Mouse (Mus musculus) lung, postnatal 0 days (tissue): ENCODE measurements at regions not wholly inside any gene's neighbourhood (a gene's known extent, or its start where the extent isn't known, plus 50 kb on each side); places are given as distances from the start of the nearest gene placed in this dataset.
A peak's percentile ranks its signal among the peaks of the same experiment; 100 is the strongest.

ENCODE experiments used
- ATAC-seq: fragments of 200-750 bp; cut with Nextera tagmentation; 2 replicates; pipeline ENCODE4 v1.8.0; 2017; ENCODE audit warnings: moderate library complexity
- DNase-seq: peaks from one replicate; pipeline ENCODE4 v3.0.0-alpha.2; 2016; ENCODE audit warnings: low spot score
- H3K27ac ChIP-seq: fragments of 300-500 bp; sonication (generic); 2 replicates; pipeline ENCODE4 v1.5.1; 2014; ENCODE audit warnings: antibody characterized with exemption, mild to moderate bottlenecking, low read length, mixed read lengths
- H3K27me3 ChIP-seq: fragments of 300-500 bp; sonication (generic); replicated peaks from 2 replicates; pipeline ENCODE4 v1.6.1; 2014; ENCODE audit warnings: low read length, mixed read lengths; ENCODE audit not compliant: insufficient read depth
- H3K36me3 ChIP-seq: fragments of 300-500 bp; sonication (generic); 2 replicates; pipeline ENCODE4 v1.6.1; 2014; ENCODE audit warnings: low read length, mixed read lengths; ENCODE audit not compliant: insufficient read depth
- H3K4me1 ChIP-seq: fragments of 300-500 bp; sonication (generic); 2 replicates; pipeline ENCODE4 v1.6.1; 2014; ENCODE audit warnings: antibody characterized with exemption, low read depth, low read length, mixed read lengths; ENCODE audit not compliant: insufficient read depth
- H3K4me2 ChIP-seq: fragments of 300-500 bp; sonication (generic); replicated peaks from 2 replicates; pipeline ENCODE4 v1.6.1; 2014; ENCODE audit warnings: low read depth, mild to moderate bottlenecking, low read length, moderate library complexity, mixed read lengths
- H3K4me3 ChIP-seq: fragments of 300-500 bp; sonication (generic); 2 replicates; pipeline ENCODE4 v1.5.1; 2014; ENCODE audit warnings: low read depth, low read length
- H3K9ac ChIP-seq: fragments of 300-500 bp; sonication (generic); replicated peaks from 2 replicates; pipeline ENCODE4 v1.6.1; 2014; ENCODE audit warnings: low read depth, mild to moderate bottlenecking
- H3K9me3 ChIP-seq: fragments of 300-500 bp; sonication (generic); 2 replicates; pipeline ENCODE4 v1.6.1; 2016; ENCODE audit warnings: low read length, mixed read lengths
- CTCF ChIP-seq: IDR thresholded peaks from 2 replicates; pipeline ENCODE4 v1.5.1; 2016; ENCODE audit warnings: antibody characterized with exemption, mild to moderate bottlenecking
- EP300 ChIP-seq: IDR thresholded peaks from 2 replicates; pipeline ENCODE4 v1.6.1; 2016; ENCODE audit warnings: antibody characterized with exemption, mild to moderate bottlenecking, control low read depth
- WGBS: fragments of 180-500 bp; shearing (Covaris S2); extraction: QIAGEN DNeasy Blood & Tissue Kit; methylation state at CpG from one replicate; pipeline ENCODE4 v1.1.7; 2014; 5-methylcytosine and 5-hydroxymethylcytosine counted together

DNA sequence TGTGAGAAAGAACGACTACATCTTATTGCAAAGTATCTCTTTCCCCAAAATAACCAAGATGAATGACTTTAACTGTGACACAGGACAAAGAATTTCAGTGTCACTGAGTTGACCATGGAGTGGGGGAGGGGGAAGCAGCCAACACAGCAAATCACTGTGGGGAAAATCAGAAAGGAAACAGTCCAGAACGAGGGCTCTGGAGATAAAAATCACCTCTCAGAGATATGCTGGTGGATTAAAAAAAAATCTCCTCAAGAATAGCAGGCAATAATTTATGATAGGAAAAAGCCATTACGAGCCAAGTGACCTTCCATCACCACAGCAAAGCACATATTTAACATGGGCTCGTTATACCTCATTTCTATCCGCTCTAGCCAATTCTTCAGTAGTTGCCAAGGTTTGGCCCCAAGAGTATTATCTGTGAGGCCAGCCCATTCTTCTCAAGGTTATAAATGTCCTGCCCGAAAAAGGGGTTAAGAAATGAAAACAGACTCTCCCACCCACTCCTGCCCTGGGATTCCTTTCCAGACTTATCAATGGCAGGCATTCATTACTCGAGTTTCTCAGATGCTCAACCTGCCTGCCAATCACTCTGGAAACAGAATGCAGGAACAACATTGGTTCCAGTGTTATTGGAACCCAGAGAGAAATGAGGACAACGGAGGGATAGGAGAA lies 181.6 kb upstream of the Clint1 start:
- Histone ChIP-seq H3K4me1 (no peaks in the 10 kb centered on the region), H3K9ac (no peak overlapping the region), H3K27me3 (no peaks in the 10 kb centered on the region), H3K9me3 (no peaks in the 10 kb centered on the region), H3K4me3 (no peak overlapping the region), H3K4me2 (no peak overlapping the region), H3K36me3 (no peaks in the 10 kb centered on the region), H3K27ac (no peak overlapping the region)
- WGBS = 32% methylated on average over 8 of the region's 8 CpGs
- ATAC-seq = no peak
- DNase-seq = no peak
- TF ChIP-seq EP300 (no peak), CTCF (no peak)

DNA sequence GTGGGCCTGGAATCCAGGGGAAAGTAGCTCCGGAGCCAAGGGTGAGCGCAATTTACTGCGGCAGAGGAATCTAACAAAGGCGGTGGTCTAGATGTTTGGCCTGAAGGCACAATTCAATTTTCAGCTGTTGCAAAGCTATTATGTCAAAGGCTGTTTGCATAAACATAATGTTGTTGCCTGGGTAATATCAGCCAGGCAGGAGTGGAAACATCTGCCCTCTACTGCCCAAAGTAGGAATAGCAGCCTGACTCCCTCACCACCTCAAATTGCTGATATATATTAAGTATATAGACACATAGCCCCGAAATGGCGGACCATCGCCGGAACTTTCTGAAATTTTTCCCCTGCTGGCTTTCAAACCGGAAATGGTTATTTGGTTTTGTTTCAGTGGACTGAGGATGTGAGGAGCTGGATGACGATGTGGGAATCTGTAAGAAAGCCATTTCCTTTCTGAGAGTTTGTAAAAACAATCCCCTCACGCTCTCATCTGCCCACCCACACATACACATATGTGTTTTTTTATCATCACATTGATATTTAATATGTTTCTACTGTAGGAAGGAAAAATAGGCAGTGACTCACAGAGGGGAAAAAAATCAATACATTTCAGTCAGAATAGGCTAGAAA lies 173.1 kb upstream of the Clint1 start:
- Histone ChIP-seq H3K4me3 (no peak overlapping the region), H3K27ac (no peak overlapping the region)

DNA sequence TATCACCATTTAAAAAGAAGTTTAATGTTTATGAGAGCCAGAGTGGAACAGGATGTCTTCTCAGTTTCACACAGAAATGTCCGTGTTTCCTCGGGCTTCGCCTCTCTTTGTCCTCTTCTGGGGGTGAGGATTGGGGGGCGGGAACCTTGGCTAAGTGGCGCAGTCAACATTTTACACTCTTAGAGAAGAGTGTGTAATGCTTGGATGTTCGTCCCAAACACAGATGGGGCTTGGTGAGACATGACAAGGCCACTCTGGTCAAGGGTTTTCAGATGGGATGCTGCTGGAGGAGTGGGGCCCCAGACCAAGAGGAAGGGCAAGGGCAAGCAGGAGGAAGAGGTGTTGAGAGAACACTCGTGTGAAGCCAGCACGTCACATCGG lies 172.6 kb upstream of the Clint1 start:
- H3K4me3 ChIP-seq = no peak overlapping the region
- H3K36me3 ChIP-seq = no peaks in the 10 kb centered on the region
- no peak for TF ChIP-seq EP300
- no peak for TF ChIP-seq CTCF
- H3K27ac ChIP-seq = 0 out of 2 replicates have a peak overlapping the region, but pooled peaks have one; percentile 43
- ATAC-seq (peak; percentile 84), DNase-seq (peak; percentile 54)
- peak overlapping the region; percentile 29; the same call in 1 of the 2 replicates for H3K4me2 ChIP-seq
- H3K27me3 ChIP-seq = no peaks in the 10 kb centered on the region
- H3K9me3 ChIP-seq = no peaks in the 10 kb centered on the region
- WGBS = 34% methylated on average over 9 of the region's 9 CpGs
- no peak overlapping the region for H3K9ac ChIP-seq
- H3K4me1 ChIP-seq = 0 out of 2 replicates have a peak, but pooled peaks cover under 1% of the 10 kb centered on the region

More for the DNA sequence above, 173.1 kb upstream of the Clint1 start:
- no peaks in the 10 kb centered on the region for H3K9me3 ChIP-seq
- H3K4me2 ChIP-seq = peak overlapping the region; percentile 29
- DNase-seq (peak; percentile 88), ATAC-seq (peak; percentile 83)
- no peaks in the 10 kb centered on the region for H3K4me1 ChIP-seq
- H3K9ac ChIP-seq = no peak overlapping the region
- peak; percentile 42 for TF ChIP-seq EP300
- TF ChIP-seq CTCF = peak; percentile 82
- WGBS = 41% methylated on average over 11 of the region's 11 CpGs
- no peaks in the 10 kb centered on the region for H3K27me3 ChIP-seq
- H3K36me3 ChIP-seq = no peaks in the 10 kb centered on the region

DNA sequence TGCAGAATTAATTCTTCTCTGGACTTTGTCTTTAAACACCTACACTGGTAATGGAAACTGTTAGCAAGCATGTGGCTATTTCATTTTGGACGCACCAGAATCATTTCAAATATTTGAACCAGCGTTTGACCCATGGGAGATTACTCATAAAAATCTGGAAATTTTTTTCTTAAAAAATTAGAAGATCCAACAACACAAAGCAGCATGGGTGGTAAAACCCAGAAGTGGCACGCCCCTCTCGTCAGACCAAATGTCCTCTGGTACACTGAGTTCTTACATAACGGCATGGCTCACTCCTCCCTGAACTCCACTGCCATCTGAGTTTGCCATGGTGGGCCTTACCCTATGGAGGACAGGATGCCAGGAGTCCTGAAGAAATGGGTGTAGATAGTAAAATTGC lies 166.3 kb upstream of the Clint1 start:
- H3K9ac ChIP-seq = no peak overlapping the region
- H3K4me3 ChIP-seq = no peak overlapping the region
- H3K27me3 ChIP-seq = no peaks in the 10 kb centered on the region
- 0 out of 2 replicates have a peak, but pooled peaks cover 3% of the 10 kb centered on the region for H3K4me1 ChIP-seq
- TF ChIP-seq CTCF (no peak), EP300 (no peak)
- H3K36me3 ChIP-seq = no peaks in the 10 kb centered on the region
- 89% methylated on average over 5 of the region's 5 CpGs for WGBS
- H3K9me3 ChIP-seq = no peaks in the 10 kb centered on the region
- H3K4me2 ChIP-seq = no peak overlapping the region
- DNase-seq (no peak), ATAC-seq (no peak)
- H3K27ac ChIP-seq = no peak overlapping the region

DNA sequence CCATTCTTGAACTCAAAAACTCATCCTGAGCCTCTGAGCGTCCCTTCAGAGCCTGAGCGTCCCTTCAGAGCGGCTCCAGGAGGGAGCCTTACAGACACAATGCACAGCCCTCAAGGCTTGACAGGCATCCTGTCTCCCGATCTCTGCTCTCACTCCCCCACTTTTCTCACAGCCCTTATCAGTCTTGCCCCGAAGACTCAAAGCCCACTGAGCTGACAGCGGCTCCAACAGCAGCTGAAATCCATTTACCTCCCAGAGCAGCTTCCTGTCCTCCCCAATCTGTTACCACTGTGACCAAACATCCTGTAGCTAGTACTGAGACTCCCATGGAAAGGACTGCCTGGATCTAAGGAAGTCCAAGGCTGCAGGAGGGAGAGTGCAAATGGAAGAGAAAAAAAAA lies 158.6 kb upstream of the Clint1 start:
- WGBS = 15% methylated on average over 6 of the region's 6 CpGs
- H3K4me1 ChIP-seq = no peaks in the 10 kb centered on the region

DNA sequence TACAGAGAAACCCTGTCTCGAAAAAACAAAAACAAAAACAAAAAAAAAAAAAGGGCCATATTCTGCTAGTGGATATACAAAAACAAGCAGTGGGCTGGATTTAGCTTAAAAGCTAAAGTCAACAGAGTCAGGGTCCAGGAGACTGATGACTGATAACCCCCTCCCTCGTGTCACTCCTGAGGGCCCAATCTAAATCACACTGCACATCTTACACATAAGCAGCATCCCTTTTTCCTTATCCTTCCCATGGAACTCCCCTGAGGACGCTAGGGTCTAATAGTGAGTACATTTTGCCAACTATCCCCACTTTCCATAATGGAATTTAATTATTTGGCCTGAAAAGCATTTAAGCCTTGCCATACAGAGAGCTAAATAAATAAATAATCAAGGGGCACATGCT lies 150.3 kb upstream of the Clint1 start:
- H3K4me1 ChIP-seq = no peaks in the 10 kb centered on the region
- TF ChIP-seq EP300 = no peak
- TF ChIP-seq CTCF = no peak
- WGBS = 65% methylated on average over 3 of the region's 3 CpGs
- no peak for DNase-seq
- H3K4me3 ChIP-seq = no peak overlapping the region
- no peaks in the 10 kb centered on the region for H3K9me3 ChIP-seq
- no peak overlapping the region for H3K9ac ChIP-seq
- no peaks in the 10 kb centered on the region for H3K27me3 ChIP-seq
- no peak overlapping the region for H3K4me2 ChIP-seq
- H3K27ac ChIP-seq = no peak overlapping the region
- H3K36me3 ChIP-seq = no peaks in the 10 kb centered on the region
- no peak for ATAC-seq

More for the DNA sequence above, 158.6 kb upstream of the Clint1 start:
- TF ChIP-seq CTCF (no peak), EP300 (no peak)
- no peak overlapping the region for H3K9ac ChIP-seq
- H3K9me3 ChIP-seq = no peaks in the 10 kb centered on the region
- H3K27me3 ChIP-seq = no peaks in the 10 kb centered on the region
- no peak overlapping the region for H3K27ac ChIP-seq
- H3K4me3 ChIP-seq = no peak overlapping the region
- H3K4me2 ChIP-seq = no peak overlapping the region
- DNase-seq = no peak
- ATAC-seq = no peak
- H3K36me3 ChIP-seq = no peaks in the 10 kb centered on the region
